Mouse (Mus musculus): Measurements from ENCODE around the gene Kcnab3. TPM values are rescaled to one million over a fixed set of nuclear protein-coding genes. Genes with fewer than 3 reads are reported as not detected.

Gene Kcnab3
- total RNA-seq, 2 experiments from 2014 or later, result 72.6 to 78.9 TPM

DNA sequence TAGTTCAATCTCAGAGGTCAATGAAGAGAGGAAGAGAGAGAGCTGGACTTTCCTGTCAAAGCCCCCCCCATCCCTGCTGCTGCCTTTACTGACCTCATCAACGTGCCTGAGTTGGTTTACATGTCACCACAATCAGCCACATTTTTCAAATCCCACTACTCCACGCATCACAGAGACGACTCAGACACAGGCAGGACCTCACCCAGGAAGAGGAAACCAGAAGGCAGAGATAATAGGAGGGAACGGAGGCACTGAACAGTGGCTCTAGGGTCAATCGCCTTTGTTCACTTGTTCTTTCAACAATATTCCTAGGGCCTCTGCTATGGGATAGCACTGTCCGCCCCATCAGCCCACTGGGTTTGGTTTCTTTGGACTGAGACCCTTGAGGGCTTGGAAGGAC is 1.6 kb downstream of the Kcnab3 start:
- intact Hi-C loops (cut with DNase I), result loop anchor here (5.0 kb wide), 1 partner anchor 60 kb away; no protein-coding TSS in a partner anchor
- DNase-seq (ENCODE audit: low spot score in 2 of 2), result no peak

DNA sequence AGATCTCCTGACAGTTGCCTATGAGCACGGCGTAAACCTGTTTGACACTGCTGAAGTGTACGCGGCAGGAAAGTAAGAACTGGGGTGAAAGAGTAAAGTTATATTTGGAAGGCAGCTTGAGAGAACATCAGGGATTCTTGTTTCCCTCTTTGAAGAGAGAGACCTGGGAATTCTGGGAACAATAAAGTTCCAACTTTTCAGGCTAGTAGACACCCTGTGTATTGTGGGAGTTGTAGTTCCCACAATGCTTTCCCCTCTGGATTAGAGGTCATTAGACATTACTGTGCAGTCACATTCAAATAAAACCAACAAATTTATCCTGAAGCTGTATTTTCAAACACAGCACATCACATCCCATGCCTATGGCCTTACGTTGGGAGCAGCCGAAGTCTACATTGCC is 2.5 kb downstream of the Kcnab3 start:
- intact Hi-C loops (cut with DNase I), result loop anchor here (5.0 kb wide), 1 partner anchor 59 kb away; no protein-coding TSS in a partner anchor

DNA sequence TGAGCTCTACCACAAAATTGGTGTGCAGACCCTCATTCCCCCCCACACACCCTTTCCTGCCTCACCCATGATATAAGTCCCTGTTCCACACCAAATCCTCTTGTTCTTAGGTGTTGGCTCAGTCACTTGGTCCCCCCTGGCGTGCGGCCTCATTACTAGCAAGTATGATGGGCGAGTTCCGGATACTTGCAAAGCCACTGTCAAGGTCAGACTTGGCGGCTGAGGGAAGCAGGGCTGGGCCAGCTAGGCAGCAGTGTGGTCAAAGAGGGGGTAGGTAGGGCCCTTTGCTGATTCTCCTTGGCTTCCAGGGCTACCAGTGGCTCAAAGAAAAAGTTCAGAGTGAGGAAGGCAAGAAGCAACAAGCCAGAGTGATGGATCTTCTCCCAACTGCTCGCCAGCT is 5.1 kb downstream of the Kcnab3 start:
- DNase-seq (ENCODE audit: low spot score in 2 of 2), result no peak

More for the DNA sequence above, 2.5 kb downstream of the Kcnab3 start:
- no peak for DNase-seq (ENCODE audit: low spot score in 2 of 2)

DNA sequence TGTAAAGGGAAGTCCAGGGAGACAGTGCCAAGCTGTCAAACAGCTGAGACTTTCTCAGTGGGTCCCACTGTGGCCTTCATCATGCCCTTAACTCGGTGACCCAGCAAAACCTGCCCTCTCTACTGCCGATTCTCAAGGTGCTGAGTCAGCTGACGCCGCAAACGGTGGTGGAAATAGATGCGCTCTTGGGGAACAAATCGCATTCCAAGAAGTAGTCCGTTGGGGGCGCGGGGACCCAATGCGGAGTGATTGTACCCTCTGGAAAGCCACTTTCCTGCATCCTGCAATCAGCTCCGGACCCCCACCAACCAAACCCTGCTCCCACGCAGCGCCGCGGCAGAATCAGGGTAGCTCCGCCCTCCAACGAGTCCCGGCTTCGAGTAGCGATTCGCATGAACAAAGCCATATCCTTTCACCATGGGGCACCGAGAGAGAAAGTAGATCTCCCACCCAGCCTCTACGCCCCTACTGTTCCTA is 5.9 kb downstream of the Kcnab3 start:
- intact Hi-C loops (cut with DNase I), result no loop called here
- peak; percentile 77 to 81 for DNase-seq (ENCODE audit: low spot score in 2 of 2)

More for the DNA sequence above, 5.1 kb downstream of the Kcnab3 start:
- intact Hi-C loops (cut with DNase I), result no loop called here

DNA sequence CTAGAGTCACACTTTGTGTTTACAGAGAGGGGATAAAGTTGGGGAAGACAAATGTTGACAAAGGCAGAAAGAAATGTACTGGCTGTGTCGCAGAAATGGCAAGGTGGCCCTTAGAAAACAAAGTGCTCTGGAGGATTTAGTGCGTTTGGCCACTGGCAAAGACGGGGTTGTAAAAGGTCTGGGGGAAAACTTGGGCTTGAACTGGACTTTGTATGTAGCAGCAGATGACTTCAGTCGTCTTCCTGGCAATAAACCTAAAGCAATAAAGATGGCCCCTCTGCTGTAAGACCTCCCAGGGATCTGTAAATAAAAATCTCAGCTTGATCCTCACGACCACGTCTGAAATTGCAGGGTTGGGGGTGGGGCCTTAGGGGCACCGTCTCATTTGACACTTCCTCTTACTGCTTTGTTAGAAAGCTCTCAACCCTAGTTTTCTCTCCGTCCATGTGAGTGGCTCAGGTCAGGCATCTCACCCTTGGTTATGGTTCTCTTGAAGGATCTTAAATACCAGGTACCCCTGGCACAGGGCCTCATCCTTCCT is 6.7 kb downstream of the Kcnab3 start:
- intact Hi-C loops (cut with DNase I), result no loop called here
- no peak for DNase-seq (ENCODE audit: low spot score in 2 of 2)

DNA sequence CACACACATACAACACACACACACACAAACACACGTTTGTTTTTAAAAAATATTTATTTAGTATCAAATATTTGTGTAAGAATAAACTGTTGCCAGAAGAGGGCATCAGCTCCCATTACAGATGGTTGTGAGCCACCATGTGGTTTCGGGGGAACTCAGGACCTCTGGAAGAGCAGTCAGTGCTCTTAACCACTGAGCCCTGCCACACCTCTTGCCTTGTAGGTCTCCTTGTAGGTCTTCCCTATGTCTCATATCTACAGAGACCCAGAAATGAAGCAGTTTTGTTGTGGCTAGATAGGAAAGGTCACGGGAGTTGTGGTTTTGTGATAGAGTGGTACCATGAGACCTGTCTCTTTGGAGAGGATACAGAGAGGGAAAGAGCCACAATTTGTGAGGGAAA is 7.9 kb downstream of the Kcnab3 start:
- intact Hi-C loops (cut with DNase I), result no loop called here
- DNase-seq (ENCODE audit: low spot score in 2 of 2), result no peak

DNA sequence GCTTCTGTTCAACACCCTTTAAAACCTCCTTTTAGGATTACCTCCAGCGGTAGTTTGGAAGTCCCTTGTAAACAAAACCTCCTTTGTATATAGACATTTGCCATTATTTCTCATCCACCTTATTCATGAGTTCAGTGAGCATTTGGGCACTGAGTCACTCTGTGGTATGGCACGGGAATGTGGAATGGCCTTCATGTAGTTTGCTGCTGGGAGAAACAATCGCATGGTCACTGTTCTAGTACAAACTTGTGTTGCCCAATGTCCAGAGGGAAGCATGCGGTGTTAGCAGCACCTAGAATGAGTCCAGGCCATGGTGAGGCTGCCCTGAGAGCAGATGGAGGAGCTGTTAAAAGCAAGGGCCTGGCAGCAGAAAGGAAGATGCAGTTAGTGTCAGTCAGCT is 8.7 kb downstream of the Kcnab3 start:
- no peak for DNase-seq (ENCODE audit: low spot score in 2 of 2)
- intact Hi-C loops (cut with DNase I), result no loop called here

DNA sequence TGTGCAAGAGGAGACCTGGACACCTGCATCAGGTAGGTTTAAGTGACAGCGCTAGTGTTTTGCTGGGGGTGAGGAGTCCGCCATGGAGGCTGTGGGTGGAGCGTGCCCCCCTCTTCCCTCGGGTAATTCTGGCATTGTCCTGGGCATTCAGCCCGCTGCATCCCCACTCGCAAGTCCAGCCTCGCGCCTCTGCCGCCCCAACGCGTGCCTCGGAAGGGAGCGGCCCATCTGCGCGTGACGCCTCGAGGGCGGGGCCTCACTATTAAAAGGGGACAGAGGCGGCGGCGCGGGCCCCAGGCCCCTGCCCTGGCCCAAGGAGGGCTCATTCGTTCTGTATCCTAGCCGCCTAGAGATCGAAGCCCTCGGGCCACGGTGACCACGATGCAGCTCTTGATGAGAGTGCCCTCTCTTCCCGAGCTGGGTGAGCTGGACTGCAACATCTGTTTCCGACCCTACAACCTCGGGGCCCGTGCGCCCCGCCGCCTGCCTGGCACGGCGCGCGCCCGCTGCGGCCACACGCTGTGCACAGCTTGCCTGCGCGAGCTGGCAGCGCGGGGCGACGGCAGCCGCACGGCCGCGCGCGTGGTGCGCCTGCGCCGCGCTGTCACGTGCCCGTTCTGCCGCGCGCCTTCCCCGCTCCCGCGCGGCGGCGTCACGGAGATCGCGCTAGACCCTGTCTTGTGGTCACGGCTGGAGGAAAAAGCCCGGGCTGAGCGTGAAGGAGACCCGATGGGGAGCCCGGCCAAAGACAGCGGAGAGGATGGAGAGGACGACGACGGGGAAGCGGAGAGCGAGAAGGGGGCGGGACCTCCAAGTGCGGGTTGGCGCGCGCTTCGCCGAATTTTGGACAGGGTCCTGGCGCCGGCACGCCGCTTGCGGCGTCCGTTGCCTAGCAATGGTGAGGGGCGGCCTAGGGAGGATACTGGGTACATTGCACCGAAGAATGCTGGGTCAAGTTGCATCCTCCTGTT is 14.4 kb downstream of the Kcnab3 start, which contains the start of gene Rnf227:
Gene Rnf227 (plus strand): TSS at position 301 of the 971 bp plus-strand sequence.
- peak; percentile 86 to 88 for DNase-seq (ENCODE audit: low spot score in 2 of 2)
- intact Hi-C loops (cut with DNase I), result loop anchor here (2.0 kb wide), 1 partner anchor 26 kb away; no protein-coding TSS in a partner anchor

DNA sequence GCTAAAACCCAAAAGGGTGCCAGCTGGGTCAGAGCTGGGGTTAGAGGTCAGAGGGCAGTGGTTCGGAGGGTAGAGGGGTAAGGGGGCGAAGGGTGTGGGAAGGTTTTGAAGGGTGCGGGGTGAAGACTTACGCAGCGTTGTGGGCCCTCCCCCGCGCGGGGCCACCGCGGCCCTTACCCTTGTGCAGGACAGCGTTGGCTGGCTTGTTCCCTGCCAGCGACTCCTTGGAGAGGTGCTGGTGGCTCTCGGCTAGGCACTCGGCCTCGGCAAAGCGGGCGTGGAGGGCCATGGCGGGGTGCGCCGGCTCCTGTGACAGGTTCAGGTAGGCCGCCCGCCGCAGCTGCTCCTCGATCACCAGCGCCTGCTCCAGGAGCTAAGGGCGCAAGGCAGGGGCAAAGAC is 20.4 kb downstream of the Kcnab3 start:
- intact Hi-C loops (cut with DNase I), result no loop called here
- no peak for DNase-seq (ENCODE audit: low spot score in 2 of 2)

DNA sequence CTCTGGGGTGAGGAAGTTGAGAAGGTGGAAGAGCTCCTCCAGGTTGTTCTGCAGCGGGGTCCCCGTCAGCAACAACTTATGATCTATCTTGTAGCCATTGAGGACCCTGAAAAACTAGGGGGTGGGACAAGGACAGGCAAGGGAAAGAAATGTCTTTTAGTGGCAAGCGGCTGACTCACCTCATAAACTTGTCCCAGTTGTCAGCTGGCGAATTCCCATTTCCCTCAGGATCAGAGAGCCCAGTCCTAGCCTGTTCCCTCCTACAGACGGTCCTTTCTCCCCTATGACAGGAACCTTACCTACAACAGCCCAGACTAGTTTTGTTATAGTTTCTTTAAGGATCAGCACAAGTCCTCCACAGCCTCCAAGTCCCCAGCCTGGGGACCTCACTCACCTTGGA is 30.5 kb downstream of the Kcnab3 start:
- no peak for DNase-seq (ENCODE audit: low spot score in 2 of 2)
- intact Hi-C loops (cut with DNase I), result no loop called here

DNA sequence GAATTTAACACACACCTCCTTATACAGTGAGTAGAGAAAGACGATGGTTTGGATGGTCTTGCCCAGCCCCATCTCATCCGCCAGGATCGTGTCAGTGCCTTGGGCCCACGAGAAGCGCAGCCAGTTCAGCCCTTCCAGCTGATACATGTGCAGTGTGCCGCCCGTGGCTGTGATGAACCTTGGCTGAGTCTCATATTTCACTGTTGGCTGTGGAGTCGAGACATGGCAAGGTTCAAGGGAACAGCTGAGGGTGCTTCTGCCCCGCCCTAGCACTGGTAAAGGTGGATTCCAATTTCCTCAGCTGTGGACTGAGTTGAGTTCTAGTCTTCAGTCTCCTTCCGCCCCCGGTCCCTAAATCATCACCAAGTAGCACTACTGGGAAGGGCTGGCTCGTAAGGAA is 31.6 kb downstream of the Kcnab3 start:
- DNase-seq (ENCODE audit: low spot score in 2 of 2), result no peak
- intact Hi-C loops (cut with DNase I), result no loop called here

DNA sequence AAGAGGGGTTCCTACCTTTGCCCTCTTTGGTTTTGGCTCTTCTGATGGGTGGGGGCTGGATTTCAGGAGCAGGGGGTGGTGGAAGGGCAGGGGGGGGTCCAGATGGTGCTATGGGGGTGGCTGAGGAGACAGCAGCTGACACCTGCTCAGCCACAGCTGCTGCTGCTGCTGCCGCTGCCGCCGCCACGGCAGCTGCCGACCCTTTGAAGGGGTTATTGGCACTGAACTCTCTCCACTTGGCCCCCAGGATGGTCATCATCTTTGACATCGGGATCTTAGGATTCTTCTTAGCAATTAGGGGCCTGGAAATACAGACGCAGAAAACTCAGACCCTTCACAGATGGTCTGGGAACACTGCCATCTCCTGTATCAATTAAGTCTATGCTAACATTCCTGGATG is 36.0 kb downstream of the Kcnab3 start:
- no peak for DNase-seq (ENCODE audit: low spot score in 2 of 2)
- intact Hi-C loops (cut with DNase I), result no loop called here

DNA sequence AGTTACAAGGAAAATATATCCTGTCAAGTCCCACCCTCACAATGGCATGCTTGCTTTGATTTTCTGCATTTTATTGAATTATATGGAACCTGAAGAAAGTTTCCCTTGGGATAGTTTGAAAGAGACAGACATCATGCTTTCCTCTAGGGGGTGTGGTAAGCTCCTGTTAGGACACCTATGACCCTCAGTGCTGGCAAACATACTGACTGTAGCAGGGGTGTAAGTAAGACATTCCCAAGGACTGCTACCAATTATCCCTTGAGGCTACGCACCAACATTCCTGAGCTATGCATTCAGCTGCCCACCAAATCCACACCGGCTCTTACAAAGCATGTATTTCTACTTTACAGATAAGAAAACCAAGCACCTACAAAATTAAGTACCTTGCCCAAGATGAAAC is 36.4 kb downstream of the Kcnab3 start:
- intact Hi-C loops (cut with DNase I), result no loop called here
- DNase-seq (ENCODE audit: low spot score in 2 of 2), result no peak

DNA sequence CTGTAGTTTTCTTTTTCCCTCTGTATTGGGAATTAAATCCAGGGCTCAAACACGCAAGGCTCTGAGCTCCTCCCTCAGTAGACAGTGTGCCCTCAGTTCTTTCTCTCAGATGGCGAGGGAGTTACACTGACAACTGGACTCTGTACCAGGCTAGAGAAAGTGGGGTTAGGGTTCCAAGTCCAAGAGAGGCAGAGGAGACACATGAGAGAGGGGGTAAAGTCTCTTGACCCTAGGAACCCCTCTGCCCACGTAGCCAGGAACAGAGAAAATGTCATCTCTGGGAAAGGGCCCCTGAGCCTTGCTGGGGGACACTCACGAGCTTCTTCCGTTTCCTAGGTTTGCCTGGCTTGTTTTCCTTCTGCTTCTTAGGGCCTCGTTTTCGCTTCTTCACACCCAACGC is 38.3 kb downstream of the Kcnab3 start:
- intact Hi-C loops (cut with DNase I), result no loop called here
- DNase-seq (ENCODE audit: low spot score in 2 of 2), result no peak

DNA sequence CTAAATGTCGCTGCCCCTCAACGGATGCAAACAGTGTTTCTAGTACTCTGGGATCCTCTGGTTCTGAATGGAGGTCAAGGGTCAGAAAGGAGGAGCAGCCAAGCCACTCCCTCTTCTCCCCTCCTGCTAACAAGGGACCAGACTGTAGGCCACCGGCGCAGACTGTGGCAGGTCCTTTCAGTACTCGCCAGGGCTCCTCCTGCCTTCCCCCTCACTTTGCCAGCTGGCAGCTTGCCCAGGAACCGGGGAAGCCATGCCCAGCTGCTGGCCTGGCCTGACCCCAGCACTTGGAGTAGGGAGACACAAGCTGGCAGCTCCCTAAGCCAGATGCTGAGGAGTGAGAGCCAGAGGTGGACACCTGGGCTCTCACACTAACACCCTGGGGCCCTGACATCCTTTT is 38.9 kb downstream of the Kcnab3 start:
- DNase-seq (ENCODE audit: low spot score in 2 of 2), result peak; percentile 89 to 90
- intact Hi-C loops (cut with DNase I), result loop anchor here (5.0 kb wide), 2 partner anchors 43 to 268 kb away; partner anchors contain the start of genes Cntrob, Per1 and Trappc1

DNA sequence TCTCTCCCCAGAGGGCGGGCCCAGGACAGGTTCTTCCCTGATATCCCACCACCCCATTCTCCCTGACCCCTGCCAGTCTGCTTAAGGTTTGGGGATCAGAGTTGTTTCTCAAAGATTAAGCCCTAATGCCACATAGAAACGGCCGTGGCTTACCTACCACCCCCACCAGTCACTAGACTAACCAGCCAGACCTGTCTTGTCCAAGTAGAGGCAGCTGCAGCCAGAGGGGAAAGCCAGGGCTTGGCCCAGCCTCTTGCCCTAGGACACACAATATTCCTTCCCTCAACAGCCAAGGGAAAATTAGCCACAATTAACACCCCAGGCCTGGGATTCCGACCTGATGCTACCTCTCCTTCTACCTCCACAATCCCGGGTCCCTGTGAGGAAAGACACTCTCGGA is 39.7 kb downstream of the Kcnab3 start:
- intact Hi-C loops (cut with DNase I), result loop anchor here (2.0 to 5.0 kb wide), 3 partner anchors 25 to 268 kb away; partner anchors contain the start of genes Cntrob, Per1, Rnf227 and Trappc1

DNA sequence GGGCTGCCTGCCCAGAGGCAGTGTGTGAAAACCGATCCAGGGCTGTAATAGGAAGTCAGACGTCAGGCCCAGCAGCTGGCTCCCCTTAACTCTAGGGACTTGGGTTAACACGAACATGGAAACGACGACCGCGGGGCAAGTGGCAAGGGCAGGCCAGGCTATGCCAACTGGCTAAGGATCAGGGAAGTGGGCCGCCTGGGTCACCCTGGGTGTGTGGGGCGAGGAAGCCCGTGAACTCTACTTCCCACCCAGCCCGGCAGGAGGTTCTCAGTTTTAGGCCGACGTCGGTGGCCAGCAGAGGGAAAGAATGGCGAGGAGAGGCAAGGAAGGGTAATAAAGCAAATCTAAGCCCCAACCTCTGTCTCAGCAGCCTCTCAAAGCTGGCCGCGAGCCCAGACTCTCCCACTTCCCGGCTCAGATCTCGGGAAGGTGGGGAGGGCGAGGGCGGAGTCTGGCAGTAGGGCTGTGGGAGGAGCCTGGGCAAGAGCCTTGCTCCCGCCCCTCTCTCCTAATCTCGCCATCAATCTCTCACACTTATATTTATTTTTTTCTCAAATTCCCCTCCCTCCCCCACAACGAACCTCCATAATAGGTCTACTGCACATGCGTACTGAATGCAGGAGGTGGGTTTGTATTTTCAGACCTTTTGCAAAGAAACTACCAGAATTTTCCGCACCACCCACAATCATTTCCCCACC is 40.2 kb downstream of the Kcnab3 start:
- intact Hi-C loops (cut with DNase I), result loop anchor here (2.0 to 5.0 kb wide), 3 partner anchors 26 to 269 kb away; partner anchors contain the start of genes Cntrob, Per1, Rnf227 and Trappc1

More for the DNA sequence above, 39.7 kb downstream of the Kcnab3 start:
- DNase-seq (ENCODE audit: low spot score in 2 of 2), result no peak

DNA sequence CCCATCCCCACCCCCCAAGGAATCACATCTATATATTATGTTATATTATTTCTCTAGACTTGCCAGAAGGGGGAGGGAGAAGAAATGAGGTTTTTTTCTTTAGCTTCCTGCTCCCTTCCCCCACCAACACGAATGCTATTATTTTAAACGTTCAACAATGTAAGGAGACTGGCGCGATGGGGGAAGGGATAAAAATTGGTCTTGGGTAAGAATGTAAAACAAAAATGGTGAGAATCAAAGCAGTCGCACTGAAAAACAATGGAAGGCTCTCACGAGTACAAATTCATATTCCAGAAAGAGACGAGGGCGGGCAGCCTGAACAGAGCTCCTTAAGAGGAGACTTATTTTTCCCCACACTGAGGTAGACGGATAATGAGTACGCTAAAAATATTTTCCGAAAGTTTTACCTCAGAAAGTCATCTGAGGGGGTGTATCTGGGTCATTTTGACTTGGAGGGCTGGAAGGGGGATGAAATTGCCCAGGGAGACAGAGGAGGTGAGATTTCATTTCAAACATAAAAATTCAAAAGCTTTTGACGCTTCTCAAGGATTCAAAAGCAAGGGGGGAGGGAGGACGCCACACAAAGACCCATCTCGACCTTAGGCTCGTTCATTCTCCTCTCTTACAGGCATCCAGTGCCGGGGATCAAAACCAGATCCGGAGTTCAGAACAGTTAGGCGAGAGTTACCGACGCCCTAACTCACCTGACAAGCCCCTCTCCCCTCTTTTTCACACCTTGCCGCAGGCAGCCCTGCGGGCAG is 41.0 kb downstream of the Kcnab3 start:
- intact Hi-C loops (cut with DNase I), result loop anchor here (1.0 to 5.0 kb wide), 4 partner anchors 26 to 270 kb away; partner anchors contain the start of genes Cntrob, Per1, Rnf227 and Trappc1
- DNase-seq (ENCODE audit: low spot score in 2 of 2), result peak in 1 of 2 experiments; percentile 37

More for the DNA sequence above, 40.2 kb downstream of the Kcnab3 start:
- peak; percentile 93 to 96 for DNase-seq (ENCODE audit: low spot score in 2 of 2)

Measured in left cerebral cortex, postnatal 36 days (tissue).